Mouse (Mus musculus) induced T-regulatory cell, adult 2 months (primary cell): Measurements from ENCODE around the gene Phf5a.

Experiments
- DNase-seq: peaks from one replicate; pipeline ENCODE4 v3.0.0-alpha.2; 2012; ENCODE audit warnings: low read depth

The Phf5a gene

DNA sequence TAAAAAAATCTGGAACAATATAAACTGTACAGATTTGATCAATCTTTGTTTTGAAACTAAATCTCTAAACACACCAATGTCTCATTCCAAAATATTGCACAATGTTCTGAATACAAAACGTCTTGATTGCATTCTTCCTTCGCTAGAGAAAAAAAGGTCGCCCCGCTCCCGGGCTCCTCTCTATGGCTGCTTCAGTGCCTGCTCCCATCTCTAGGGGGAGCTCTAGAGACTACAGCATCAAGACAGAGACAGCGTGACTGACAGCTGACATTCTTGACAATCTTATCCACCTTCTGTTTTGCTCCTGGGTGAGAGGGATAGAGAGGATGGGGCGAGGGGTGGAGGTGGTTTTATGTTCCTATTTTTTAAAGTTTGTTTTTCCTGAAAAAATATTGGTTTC, 23.4 kb downstream of the Phf5a start:
- DNase-seq: peak; percentile 89

DNA sequence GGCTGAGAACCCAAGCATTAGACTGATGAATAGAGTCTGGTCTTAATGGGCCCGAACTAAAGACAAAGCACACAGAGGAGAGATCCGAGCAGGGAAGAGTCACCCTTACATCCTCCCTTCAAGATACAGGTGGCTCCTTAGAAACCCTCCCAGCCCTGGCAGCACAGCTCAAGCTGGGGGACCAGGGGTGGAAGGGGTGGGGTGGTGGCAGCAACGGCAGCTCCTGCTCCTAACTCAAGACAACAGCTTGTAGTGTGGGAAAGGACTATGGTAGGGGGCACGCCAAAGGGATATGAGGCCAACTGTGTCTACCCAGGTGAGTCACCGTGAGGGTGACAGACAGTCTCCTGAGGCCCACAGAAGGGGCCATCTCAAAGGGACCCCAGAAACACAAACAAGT, 23.9 kb downstream of the Phf5a start:
- no peak for DNase-seq

DNA sequence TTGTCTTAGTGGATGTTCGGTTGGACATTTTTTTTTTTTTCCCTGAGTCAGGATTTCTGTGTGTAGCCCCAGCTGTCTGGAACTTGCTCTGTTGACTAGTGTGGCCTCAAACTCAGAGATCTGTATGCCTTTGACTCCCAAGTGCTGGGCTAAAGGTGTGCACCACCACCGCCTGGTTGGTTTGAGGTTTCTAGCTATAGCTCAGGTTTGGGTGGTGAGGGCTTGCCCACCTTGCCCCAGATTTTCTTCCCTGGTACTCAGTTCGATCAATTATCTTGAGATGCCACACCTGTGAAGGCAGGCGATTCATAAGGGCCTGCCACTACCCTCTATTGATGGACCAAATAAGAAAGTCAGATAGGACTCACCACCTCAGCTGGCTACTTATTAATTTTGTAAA, 24.6 kb downstream of the Phf5a start:
- DNase-seq: no peak

DNA sequence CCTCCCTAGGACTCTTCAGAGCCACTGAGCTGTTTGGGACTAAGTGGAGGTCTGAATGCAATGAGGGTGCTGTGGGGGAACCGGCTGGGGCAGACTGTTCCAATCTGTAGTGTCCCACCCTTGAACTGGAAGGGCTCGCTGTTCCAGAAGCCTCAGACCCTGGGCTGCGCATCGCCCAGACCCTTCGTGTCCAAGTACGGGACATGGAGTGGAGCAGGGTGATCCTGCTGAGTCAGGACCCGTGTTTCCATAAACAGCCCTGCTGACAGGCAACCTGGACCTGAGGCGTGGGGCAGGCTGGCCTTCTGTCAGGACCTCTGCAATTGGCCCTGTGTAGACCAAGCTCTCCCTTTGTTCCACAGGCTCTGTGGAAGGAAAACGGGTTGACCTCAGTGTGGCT, 25.0 kb downstream of the Phf5a start:
- no peak for DNase-seq

DNA sequence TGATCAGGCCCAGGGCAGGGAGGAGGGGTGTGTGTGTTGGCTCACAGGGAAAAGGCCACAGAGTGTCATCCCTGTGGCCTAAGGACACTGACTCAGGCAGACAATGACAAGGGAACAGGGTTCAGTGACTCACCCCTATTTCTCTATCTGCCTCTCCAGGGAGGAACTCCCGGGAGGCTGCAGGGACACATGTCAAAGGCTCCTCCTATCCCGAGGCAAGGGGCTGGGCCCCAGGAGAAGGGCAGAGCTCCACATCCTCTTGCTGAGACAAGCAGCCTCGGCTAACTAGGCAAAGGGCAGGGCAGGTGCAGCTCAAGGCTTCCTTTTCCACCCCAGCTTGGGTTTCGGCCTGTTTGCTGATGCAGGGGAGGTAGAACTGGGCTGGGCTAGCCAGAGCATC, 26.0 kb downstream of the Phf5a start:
- DNase-seq: no peak

DNA sequence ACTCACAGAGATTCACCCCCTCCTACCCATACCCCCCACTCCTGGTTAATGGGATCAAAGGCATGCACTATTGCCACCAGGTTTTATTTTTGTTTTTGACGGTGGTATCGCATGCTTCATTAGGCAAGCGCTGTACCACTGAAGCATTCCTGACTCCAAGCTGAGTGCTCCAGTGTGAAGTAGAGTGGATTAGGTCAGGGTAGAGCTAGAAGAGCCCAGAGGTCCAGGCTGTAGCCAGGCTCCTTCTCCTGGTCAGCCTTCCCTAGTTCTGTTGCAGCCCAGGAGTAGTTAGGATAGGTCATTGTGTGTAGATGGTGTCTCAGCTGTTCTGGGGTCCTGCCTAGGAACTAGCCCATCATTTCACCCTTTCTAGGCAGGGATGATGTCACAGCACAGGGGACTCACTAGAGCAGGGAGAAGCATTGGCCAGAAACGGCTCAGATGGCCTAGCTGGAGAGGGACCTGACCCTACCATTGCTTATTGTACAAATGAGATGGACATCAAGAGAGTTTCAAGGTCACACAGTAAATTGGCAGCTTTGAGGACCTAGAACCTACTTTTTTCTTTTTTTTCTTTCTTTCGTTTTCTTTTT, 26.6 kb downstream of the Phf5a start:
- no peak for DNase-seq

DNA sequence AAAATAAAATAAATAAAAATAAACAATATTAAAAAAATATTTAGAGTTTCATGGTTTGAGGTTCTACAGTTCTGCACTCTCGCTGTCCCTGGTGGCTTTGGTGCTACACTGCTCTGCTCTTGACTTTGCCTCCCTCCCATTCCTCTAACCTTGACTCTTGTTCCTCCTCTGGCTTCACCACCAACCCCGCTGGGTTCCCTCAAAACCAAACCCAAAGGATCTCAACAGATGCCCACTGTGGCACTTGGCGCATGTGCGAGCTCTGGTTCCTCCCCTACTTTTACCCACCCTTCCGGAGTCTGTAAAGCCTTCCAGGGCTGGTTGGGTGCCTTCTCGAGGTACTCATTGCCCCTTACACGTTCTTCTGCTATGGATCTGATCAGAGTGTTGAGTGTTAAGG, 29.4 kb downstream of the Phf5a start:
- no peak for DNase-seq

DNA sequence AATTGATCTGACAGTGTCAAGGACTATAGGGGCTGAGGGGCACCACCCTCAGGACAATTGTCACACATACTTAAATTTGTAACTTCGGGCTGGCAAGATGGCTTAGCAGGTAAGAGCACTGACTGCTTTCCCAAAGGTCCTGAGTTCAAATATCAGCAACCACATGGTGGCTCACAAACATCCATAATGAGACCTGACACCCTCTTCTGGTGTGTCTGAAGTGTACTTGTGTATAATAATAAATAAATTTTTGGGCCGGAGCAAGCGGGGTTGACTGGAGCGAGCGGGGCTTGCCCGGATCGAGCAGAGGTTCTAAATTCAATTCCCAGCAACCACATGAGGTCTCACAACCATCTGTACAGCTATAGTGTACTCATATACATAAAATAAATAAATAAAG, 31.4 kb downstream of the Phf5a start:
- no peak for DNase-seq

DNA sequence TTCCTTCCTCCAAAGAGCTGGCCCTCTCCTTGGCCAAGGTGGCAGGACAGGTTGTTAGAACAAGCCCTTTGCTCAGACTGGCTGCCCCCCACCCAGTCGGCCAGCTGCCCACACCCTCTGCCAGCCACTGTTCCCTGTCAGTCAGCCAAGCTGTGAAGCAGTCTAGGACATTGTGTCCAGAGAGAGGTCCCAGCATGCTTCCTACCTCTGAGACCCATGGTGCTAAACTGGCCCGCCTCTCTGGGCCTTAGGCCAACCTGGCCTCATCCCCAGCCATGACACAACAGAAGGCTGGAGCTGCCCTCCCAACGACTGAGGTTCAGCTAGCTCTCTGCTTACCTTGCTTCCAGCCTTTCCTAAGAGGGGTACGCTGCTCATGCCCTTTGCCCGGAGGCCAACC, 32.1 kb downstream of the Phf5a start:
- no peak for DNase-seq

DNA sequence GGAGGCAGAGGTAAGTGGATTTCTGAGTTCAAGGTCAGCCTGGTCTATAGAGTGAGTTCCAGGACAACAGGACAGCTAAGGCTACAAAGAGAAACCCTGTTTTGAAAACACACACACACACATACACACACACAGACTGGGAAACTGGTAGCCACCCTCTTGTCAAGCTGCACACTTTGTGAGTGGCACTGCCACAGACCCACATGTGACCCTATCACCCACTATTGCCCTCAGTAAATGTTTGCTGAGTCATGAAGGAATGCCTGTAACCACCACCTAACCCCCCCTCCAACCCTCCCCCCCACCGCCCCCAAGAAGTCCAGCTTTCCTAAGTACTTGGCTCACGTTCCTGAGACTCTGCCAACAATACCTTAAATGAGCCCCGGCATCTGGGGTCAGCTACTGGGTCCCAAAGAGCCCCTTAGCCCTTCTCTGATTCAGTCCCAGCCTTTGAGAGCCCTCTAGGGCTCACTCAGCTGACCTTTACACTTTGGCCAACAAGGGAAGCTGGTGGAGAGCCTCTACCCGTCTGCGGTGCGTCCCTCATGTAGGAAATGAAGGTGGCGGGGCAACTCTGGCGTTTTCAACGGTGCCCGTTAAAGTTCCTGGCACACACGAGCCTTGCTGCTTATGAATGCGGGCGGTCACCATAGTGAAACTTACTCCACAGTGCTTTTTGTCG, 33.0 kb downstream of the Phf5a start:
- no peak for DNase-seq

DNA sequence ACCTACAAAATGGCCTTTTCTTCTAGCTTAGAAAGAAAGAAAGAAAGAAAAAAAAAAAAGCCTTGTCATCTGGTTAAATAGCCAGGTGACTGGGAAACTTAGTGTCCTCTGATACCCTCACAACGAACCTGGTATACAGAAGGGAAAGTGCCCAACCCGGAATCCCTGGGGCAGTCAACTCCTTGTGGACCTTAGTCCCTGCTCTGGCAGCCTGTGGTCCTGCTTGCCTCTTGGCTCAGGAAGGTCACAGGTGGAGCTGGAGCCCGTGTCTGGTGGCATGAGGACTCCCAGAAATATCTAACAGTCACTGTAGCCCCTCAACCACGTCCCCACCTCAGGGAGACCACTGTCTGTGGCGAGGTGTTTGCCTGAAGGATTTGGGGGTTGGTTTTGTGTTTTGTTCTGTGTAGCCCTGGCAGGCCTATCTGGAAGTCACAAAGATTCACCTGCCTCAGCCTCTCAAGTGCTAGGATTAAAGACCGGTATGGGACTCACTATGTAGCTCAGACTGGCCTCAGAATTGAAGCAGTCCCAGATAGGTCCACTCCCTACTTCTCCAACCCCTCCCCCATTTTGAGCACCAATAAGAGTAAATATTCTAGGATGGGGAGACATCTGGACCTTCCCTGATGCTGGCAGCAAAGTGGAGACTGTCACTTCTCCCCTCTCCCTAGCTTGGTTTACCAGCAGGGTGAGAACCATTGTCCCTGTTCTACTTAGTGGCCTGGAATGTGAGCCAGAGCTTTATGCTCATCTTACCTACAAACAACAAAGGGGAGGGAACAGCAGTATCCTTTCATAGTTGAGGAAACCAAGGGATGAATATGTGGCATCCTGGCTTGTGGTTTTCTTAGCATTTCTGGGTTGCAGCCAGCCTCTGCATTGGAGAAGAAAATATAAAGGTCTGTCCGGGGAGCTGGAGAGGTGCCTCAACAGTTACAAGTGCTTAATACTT, 34.5 kb downstream of the Phf5a start:
- no peak for DNase-seq

DNA sequence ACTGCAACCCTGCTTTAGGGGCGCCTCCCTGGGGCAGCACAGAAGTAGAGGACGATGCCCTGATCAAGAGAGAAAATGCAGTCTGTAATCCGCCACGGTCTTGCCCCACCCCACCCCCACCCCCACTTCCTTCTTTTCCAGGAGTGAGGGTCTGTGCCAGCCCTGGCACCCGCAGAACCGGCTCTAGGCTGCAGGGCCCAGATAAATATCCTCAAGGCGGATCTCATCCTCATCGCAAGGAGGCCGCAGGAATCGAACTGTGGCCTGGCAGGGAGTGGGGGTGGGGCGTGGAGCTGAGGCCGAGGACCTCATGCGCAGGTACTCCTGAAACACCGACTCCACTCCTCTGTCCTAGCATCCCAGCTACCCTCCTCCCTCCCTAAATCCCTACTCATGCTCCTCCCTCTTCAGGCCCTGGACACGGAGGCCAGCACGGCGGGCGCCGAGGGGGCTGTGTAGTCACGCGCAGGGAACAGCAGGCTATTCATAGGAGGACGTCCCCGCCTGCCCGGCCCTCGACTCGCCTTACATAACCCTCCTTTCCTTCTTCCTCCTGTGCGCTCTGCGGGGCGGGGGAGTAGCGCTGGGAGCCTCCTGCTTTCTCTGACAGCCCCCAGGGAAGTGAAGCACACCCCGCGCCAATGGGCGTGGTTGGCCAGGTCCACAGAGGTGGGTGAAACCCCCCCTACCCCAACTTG, 35.4 kb downstream of the Phf5a start:
- no peak for DNase-seq

DNA sequence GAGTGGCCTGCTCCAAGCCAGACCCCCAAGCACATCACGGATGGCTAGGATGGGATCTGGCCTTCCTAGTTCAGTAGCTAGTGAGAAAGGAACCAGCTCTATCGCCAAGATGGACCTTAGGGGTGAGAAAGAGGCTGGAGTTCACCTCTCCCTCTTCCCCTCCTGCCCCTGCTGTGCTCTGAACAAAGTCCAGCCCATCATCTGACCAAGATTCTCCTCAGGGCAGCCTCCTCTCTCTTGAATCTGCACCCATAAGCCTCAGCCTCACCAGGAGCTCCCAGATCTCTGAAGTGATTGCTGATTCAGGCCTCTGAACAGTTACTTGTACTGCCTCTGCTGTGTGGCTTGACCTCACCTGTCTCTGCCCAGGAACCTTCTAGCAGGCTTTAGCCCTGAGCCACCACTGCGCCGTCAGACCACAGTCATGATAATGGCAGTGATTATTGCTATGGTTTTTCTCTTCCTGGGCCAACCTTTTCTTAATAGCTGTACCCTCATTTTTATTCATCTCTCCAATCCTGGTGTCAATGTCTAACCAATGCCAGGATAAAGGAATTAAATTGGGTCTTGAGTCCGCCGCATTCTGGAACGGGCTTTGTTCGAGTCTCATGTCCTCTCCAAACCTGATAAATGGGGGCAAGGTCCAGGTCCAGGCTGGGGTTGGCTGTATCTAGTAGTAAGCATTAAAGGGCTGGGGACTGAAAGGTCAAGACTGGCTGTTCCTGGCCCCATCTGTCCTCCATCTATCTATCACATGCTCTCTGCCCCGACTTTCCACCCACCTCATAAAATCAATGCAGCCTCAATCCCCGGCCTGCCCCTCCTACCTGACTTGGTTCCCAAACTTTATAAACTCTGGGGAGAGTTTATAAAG, 36.5 kb downstream of the Phf5a start:
- DNase-seq: no peak

DNA sequence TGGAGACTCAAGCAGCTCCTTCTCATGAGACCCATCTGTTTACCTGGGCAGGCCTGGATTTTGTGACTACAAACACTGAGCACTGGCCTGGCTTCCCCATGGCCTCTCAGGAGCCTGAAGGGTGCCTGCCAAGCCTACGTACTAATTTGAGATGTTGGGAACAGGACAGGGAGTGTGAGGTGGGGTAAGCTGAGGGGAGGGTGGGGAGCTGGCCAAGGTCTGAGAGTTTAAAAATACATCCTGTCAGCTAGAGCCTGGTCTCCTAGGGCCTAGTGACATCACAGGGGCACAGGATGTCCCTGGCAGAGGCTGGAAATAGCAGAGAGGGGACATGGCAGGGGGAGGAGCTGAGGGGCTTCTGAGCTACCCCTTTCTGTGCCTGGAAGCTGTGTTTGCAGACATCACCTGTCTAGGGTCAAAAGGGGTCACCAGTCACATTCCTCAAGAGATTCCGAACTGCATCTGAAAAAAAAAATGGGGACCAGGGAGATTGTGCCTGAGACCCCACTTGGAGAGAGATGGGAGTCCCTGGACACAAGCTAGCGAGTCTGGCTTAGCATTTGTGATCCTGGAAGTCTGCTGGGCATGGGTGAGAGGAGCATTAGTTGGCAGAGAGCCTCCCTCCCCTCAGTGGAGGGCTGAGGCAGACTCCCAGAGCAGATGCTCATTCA, 37.4 kb downstream of the Phf5a start:
- DNase-seq: no peak

DNA sequence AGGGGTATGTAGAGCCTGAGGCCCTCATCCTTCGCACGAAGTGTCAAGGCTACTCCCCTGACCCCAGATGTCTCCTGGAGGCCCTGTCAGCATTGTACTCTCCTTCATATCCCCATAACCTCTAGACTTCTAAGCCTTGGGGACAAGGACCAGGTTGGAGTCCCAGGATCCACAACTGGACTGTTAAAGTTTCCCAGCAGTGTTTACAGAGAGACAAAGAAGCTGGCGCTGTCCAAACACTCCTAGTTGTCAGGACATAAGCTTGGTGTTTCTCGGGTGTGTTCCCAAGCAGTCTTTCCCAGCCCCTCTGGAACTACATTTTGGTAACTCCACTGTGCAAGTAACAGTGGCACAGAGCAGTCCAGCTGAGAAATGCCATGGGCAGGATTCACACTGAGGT, 38.2 kb downstream of the Phf5a start:
- no peak for DNase-seq

DNA sequence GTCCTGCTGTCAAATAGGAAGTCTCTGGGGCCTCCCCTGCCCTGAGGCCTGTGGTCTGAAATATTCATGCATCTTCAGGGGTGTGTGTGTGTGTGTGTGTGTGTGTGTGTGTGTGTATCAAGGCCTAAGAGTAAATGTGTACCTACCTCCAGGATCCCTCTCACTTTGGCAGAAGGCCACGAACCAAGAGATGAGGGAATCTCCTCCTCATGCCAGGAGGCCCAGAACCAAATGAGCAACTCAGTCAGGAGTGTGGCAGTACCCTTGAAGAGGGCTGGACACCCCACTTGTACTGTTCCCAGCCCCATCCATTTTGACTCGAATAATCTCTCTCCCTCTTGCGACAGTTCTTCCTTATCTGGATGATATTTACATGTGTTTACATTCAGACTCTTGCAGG, 39.5 kb downstream of the Phf5a start:
- DNase-seq: no peak

DNA sequence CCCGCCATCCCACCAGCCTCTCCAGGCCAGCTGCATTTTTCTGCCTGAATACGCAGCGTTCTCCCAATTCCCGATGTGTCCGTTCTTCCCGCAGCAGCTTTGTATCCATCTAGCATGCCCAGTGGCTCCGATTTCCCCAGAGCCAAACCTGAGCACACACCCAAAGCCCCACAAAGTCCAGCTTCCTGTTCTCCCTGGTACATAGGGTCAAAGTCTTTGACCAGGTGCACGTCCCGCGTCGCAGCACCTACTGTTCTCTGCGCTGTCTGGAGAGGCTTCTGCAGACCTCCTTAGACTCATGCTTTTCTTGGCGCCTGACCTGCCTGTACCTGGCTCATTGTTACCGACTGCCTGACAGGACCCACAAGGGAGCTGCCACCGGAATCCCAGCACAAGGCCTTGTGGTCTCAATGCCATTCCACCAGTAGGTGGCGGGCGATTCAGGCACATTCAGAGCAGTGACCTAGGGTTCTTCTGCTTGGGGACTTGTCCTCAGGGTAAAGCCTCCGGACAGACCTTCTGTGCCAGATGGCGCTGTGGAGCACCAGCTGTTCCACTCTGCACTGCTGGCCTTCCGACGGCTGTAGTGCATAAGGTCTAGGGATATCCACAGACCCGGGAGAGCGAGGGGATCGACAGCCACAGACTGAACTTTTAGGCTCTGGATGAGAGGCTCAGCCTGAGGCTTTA, 40.4 kb downstream of the Phf5a start:
- peak; percentile 93 for DNase-seq

DNA sequence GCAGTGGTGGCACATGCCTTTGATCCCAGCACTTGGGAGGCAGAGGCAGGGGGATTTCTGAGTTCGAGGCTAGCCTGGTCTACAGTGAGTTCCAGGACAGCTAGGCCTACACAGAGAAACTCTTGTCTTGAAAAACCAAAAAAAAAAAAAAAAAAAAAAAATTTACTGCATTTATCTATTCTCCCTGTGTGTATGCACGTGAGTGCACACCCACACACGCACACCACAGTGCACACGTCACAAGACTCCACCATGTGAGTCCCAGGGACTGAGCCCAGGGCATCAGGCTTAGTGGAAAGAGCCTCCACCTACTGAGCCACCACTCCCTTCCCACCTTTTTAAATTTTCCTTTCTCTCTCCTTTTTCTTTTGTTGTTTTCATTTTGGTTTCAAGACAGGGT, 41.2 kb downstream of the Phf5a start:
- no peak for DNase-seq

DNA sequence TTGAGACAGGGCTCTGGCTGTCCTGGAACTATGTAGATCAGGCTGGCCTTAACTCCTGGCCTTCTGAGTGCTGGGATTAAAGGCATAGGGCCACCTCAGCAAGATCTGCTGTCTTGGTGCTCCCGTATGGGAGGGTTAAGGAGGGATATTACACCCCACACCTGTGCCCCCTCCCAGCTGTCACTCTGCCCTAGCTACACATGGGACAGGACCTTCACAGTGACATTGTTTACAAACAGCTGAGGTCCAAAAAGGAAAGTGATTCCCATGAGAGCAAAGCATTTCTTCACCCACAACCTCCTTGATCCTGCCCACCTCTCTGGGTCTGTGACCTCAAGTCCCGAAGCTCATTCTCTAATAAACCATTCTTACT, 42.5 kb downstream of the Phf5a start:
- DNase-seq: no peak

DNA sequence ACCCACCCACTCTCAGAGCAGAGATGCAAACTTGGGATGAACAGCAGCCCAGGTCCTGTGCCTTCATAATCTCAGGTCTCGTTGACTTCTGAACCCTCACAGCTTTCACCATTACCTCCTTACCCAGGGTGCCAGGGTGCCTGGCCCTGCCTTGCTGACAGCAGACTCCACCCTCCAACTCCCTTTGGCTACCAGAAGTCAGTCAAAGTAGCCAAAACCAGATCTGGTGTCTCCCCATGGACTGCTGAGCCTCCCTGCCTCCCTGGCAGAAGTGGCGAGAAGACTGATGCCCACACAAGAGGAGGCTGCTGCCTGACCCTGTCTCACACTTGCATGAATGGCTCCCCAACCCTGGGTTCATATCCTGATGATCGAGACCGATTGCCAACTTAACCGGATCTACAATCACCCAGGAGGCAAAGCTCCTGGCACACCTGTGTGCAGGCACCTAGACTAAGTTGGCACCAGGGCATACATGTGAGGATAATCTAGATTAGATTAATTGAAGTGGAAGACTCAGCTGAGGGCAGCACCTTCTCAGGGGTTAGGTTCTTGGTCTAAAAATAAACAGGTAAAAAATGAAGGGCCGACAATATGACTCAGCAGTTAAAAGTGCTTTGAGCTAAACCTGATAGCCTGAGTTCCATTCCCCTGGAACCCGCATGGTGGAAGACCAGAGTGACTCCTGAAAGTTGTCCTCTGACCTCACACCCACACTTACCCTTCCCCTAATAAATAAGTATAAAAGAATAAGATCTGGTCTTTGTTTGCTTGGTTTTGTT, 43.1 kb downstream of the Phf5a start:
- no peak for DNase-seq
